Mouse (Mus musculus) embryonic fibroblast, embryonic 13.5 days (primary cell): ENCODE results near the gene Pax8. TPM values are rescaled to one million over a fixed set of nuclear protein-coding genes. Genes with fewer than 3 reads are reported as not detected.

Experiments used
- H3K27ac ChIP-seq: 2 replicates; pipeline ENCODE4 v1.5.1; 2012; ENCODE audit warnings: low read length, control low read depth, inconsistent platforms; ENCODE audit not compliant: insufficient read depth
- H3K4me1 ChIP-seq: 2 replicates; pipeline ENCODE4 v1.6.1; 2011; ENCODE audit warnings: low read length; ENCODE audit not compliant: control insufficient read depth, insufficient read depth
- H3K4me3 ChIP-seq: 2 replicates; pipeline ENCODE4 v1.5.1; 2011; ENCODE audit warnings: mild to moderate bottlenecking, control low read depth, low read length; ENCODE audit not compliant: insufficient read depth
- CTCF ChIP-seq: IDR thresholded peaks from 2 replicates; pipeline ENCODE4 v1.5.1; 2011; ENCODE audit warnings: mild to moderate bottlenecking, control low read depth, low read length, moderate library complexity, borderline replicate concordance; ENCODE audit not compliant: insufficient read depth
- POLR2A ChIP-seq: IDR thresholded peaks from 2 replicates; pipeline ENCODE4 v1.6.1; 2011; ENCODE audit warnings: low read depth, mild to moderate bottlenecking, control low read depth, low read length, moderate library complexity
- polyA plus RNA-seq: library from polyadenylated mRNA; stranded (reverse); fragments of >200 nt; gene quantifications from 2 replicates; pipeline ENCODE4 v1.2.4, GENCODE M21; 2011; ENCODE audit warnings: low read depth; ENCODE audit not compliant: missing spikeins, insufficient read length

Pax8 gene
- polyA plus RNA-seq, 1 experiment, result 0.79 TPM

DNA sequence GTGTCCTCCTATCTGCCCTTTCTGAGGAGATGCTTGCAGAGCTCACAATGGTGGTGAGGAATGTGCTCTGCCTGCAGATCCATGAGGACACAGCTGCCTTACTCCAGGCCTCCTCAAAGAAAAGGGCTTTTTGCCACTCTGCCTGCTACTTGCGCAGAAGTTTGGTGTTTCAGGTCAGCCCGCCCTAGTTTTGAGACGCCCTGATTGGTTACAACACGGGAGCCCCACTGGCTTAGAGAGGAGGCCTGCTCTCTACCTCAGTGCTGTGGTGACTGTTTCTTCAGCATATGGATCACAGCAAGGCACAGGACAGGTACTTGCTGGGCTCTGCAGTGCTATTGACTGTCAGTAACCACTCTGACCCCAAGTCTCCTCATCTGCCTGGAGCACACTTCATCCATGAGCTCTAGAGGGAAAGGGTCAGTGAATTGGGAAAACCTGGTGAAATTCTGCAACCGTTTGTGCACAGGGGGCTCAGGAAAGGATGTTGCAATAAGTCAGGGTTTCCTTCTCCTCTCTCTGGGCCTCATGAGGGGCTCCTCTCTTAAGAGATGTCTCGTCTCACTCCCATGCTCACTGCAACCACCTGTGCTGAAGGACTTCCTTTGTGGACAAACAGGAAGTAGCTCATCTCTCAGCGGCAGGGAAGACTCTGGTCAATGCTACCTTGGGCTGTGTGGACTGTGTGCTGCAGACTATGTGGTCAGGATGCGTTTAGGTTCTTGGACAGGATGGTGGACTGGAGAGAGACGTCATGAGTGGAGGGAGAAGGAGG, 92.8 kb downstream of the Pax8 start:
- TF ChIP-seq POLR2A, result no peak
- no peak for TF ChIP-seq CTCF
- H3K27ac ChIP-seq, result no peak overlapping the region
- no peak overlapping the region for H3K4me3 ChIP-seq
- no peaks in the 10 kb centered on the region for H3K4me1 ChIP-seq

DNA sequence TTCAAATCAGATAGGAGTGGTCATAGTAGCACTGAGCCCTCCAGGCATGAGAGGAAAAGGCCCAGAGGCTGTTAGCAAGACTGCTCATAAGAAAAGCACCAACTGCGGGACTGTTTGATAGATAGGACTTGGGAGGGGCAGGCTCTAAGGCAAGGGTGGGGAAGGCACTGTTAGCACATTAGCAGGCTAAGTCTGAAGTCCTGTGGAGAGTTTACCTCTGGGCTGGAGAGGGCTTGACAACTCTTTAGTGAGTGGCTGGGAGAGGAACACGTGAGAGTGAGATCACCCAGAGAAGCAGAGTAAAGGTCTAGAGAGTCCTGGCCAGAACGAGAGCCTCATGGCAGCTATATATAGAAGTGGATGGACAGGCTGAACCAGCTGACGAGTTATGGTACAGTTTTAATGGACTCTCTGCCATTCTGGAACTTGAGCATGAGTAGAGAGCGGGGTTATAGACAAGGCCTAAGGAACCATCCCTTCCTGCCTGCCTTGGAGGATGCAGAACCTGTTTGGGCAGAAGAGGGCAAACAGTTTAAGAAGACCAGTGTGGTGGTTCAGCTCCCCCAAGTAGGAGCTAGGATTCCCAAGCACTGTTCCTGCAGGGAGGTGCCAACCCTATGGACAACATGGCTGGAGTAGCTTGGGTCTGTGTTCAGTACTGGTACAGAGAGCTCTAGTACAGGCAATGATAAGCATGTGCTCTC, 96.5 kb downstream of the Pax8 start:
- TF ChIP-seq CTCF, result no peak
- no peak for TF ChIP-seq POLR2A
- Histone ChIP-seq H3K4me1 (no peaks in the 10 kb centered on the region), H3K4me3 (no peak overlapping the region), H3K27ac (no peak overlapping the region)

Other genes with a start within 250 kb of the Pax8 start
- gene Il1f5, start 198.6 kb downstream of the Pax8 start, polyA plus RNA-seq, result not detected in 2 replicates
- not detected in 2 replicates for gene Il1f10, start 184.4 kb downstream of the Pax8 start, polyA plus RNA-seq
- 111 and 212 TPM in 2 replicates for gene Il1rn, start 138.7 kb downstream of the Pax8 start, polyA plus RNA-seq
- gene Psd4, start 108.0 kb downstream of the Pax8 start, polyA plus RNA-seq, result 2.0 and 7.6 TPM in 2 replicates